Comparison of ENCODE assay signal across 8 mouse cellular contexts in genomic region chr2:152817596-152818291, GRCm38 (mm10). TPM values are rescaled to one million over a fixed set of nuclear protein-coding genes. Genes with fewer than 3 reads are reported as not detected.
DNase-seq lines count a peak whose midpoint lies in the region; ATAC-seq and TF ChIP-seq lines count a peak whose summit lies in the region.
"Had no signal": no experiment of that assay in that cellular context is flagged by ENCODE, and none has a peak within 500 bp of the region (broad histone marks: within the 10 kb centered on the region; RNA-seq: fewer than 3 reads in every experiment).

No protein-coding gene starts in this region.

- H3K27ac ChIP-seq in kidney, adult 2 months (ENCODE audit: insufficient read depth, low read depth, low read length): peak overlapping the region; percentile 93

- DNase-seq in right cerebral cortex, postnatal 10 days (ENCODE audit: low spot score in 2 of 2): peak; percentile 71 to 74
- DNase-seq in right cerebral cortex, adult 2 months (ENCODE audit: low spot score in 2 of 2): no peak
- DNase-seq in cerebellum, adult 18-20 months: peak; percentile 90
- DNase-seq in kidney, adult 2 months: peak; percentile 68
- DNase-seq in frontal cortex, postnatal 14 days (ENCODE audit: low spot score in 2 of 2): no peak

- no peaks in the 10 kb centered on the region; the same call in 1 of the 2 replicates for H3K36me3 ChIP-seq in kidney, adult 2 months (ENCODE audit: control insufficient read depth, insufficient read depth, low read length)

- H3K27me3 ChIP-seq in kidney, adult 2 months (replicated peaks; ENCODE audit: control insufficient read depth, insufficient read depth, low read length): no peaks in the 10 kb centered on the region

- H3K4me1 ChIP-seq in kidney, adult 2 months (ENCODE audit: control insufficient read depth, insufficient read depth, low read length): peaks cover 84% of the 10 kb centered on the region

- WGBS in kidney, adult 2 months: 11% methylated on average over 6 of the region's 6 CpGs

- ATAC-seq in granulocyte monocyte progenitor cell, adult 5-6 weeks (replicated peaks; ENCODE audit: poor library complexity, severe bottlenecking): peak; percentile 23; the same call in 1 of the 2 replicates
- ATAC-seq in megakaryocyte-erythroid progenitor cell, adult 5-6 weeks (replicated peaks; ENCODE audit: low FRiP score, low TSS enrichment, poor library complexity, severe bottlenecking): peak; percentile 82

- TF ChIP-seq POLR2A in kidney, adult 2 months (IDR thresholded peaks at IDR 0.05; ENCODE audit: low read depth, low read length): no peak

- H3K4me3 ChIP-seq in kidney, adult 2 months (ENCODE audit: insufficient read depth, low read depth, low read length): no peak overlapping the region
- H3K4me3 ChIP-seq: myocyte had no signal

- TF ChIP-seq CTCF in kidney, adult 2 months (conservative IDR thresholded peaks at IDR 0.05; ENCODE audit: insufficient read depth, insufficient read length, low read depth, low read length): no peak

RNA-seq across cellular contexts. Expression of gene Bcl2l1, which starts 13.8 kb away (rescaled TPM):
- 13.2 and 27.8 TPM in 2 replicates for total RNA-seq in granulocyte monocyte progenitor cell, adult 5-6 weeks (2014; fragmentation: Nextera tagmentation)
- 10.3 and 25.2 TPM in 2 replicates for total RNA-seq in granulocyte monocyte progenitor cell, adult 5-6 weeks (2017)
- polyA plus RNA-seq in kidney, adult 2 months (2012; rRNA removed): 126 and 129 TPM in 2 replicates
- 5.7 and 6.7 TPM in 2 replicates for total RNA-seq in megakaryocyte-erythroid progenitor cell, adult 5-6 weeks (2014; fragmentation: Nextera tagmentation)
- 3.7 and 11.8 TPM in 2 replicates for total RNA-seq in megakaryocyte-erythroid progenitor cell, adult 5-6 weeks (2017)

RNA-seq across cellular contexts. Expression of gene Tpx2, which starts 30.0 kb away (rescaled TPM):
- total RNA-seq in granulocyte monocyte progenitor cell, adult 5-6 weeks (2014; fragmentation: Nextera tagmentation): 51.4 and 56.0 TPM in 2 replicates
- 96.9 and 105 TPM in 2 replicates for total RNA-seq in granulocyte monocyte progenitor cell, adult 5-6 weeks (2017)
- polyA plus RNA-seq in kidney, adult 2 months (2012; rRNA removed): 0.22 and 0.39 TPM in 2 replicates
- total RNA-seq in megakaryocyte-erythroid progenitor cell, adult 5-6 weeks (2014; fragmentation: Nextera tagmentation): 51.9 and 52.3 TPM in 2 replicates
- total RNA-seq in megakaryocyte-erythroid progenitor cell, adult 5-6 weeks (2017): 79.0 and 103 TPM in 2 replicates

Comparison
In these comparisons a context has a peak if more than half of its experiments do, and no peak if none do; other contexts are left out.
1. DNase-seq: peak in right cerebral cortex, postnatal 10 days (2 of 2), cerebellum, adult 18-20 months (2 of 2) and kidney, adult 2 months (single experiment); none in right cerebral cortex, adult 2 months (0 of 2) and frontal cortex, postnatal 14 days (0 of 2).